Mouse (Mus musculus) heart, embryonic 16.5 days (tissue): Measurements from ENCODE around the gene Cdrt4. TPM values are rescaled to one million over a fixed set of nuclear protein-coding genes. Genes with fewer than 3 reads are reported as not detected.

Experiments
- ATAC-seq: fragments of 200-750 bp; cut with Nextera tagmentation; replicated peaks from 2 replicates; pipeline ENCODE4 v1.8.0; 2017; ENCODE audit warnings: moderate number of reproducible peaks; ENCODE audit not compliant: insufficient read depth, low FRiP score; ENCODE audit errors: extremely low read depth
- H3K27ac ChIP-seq: fragments of 300-500 bp; sonication (generic); 2 replicates; pipeline ENCODE4 v1.5.1; 2014; ENCODE audit warnings: mild to moderate bottlenecking, low read length, control low read depth, moderate library complexity
- H3K27me3 ChIP-seq: fragments of 300-500 bp; sonication (generic); 2 replicates; pipeline ENCODE4 v1.6.1; 2014; ENCODE audit warnings: low read length, mixed read lengths; ENCODE audit not compliant: control insufficient read depth, insufficient read depth
- H3K36me3 ChIP-seq: fragments of 300-500 bp; sonication (generic); 2 replicates; pipeline ENCODE4 v1.6.1; 2014; ENCODE audit not compliant: control insufficient read depth, insufficient read depth
- H3K4me1 ChIP-seq: fragments of 300-500 bp; sonication (generic); 2 replicates; pipeline ENCODE4 v1.6.1; 2014; ENCODE audit warnings: low read length, mixed read lengths; ENCODE audit not compliant: control insufficient read depth, insufficient read depth
- H3K4me2 ChIP-seq: fragments of 300-500 bp; sonication (generic); 2 replicates; pipeline ENCODE4 v1.6.1; 2014; ENCODE audit warnings: low read depth, mild to moderate bottlenecking, control low read depth, low read length
- H3K4me3 ChIP-seq: fragments of 300-500 bp; sonication (generic); 2 replicates; pipeline ENCODE4 v1.5.1; 2014; ENCODE audit warnings: mild to moderate bottlenecking, control low read depth, low read length
- H3K9ac ChIP-seq: fragments of 300-500 bp; sonication (generic); 2 replicates; pipeline ENCODE4 v1.6.1; 2014; ENCODE audit warnings: low read length, control low read depth
- H3K9me3 ChIP-seq: fragments of 300-500 bp; sonication (generic); replicated peaks from 2 replicates; pipeline ENCODE4 v1.6.1; 2016; ENCODE audit warnings: low read length; ENCODE audit not compliant: control insufficient read depth
- WGBS: fragments of 180-500 bp; shearing (Covaris S2); extraction: QIAGEN DNeasy Blood & Tissue Kit; methylation state at CpG from one replicate; pipeline ENCODE4 v1.1.7; 2014; 5-methylcytosine and 5-hydroxymethylcytosine counted together
- polyA plus RNA-seq: library from polyadenylated mRNA; unstranded; fragments of >200 nt; fragmentation: Nextera tagmentation; extraction: Ambion mirVana; gene quantifications from 2 replicates; pipeline ENCODE4 v1.2.1, GENCODE M21; 2015

The Cdrt4 gene
- polyA plus RNA-seq, 1 experiment from 2014 or later, result 0.41 TPM

DNA sequence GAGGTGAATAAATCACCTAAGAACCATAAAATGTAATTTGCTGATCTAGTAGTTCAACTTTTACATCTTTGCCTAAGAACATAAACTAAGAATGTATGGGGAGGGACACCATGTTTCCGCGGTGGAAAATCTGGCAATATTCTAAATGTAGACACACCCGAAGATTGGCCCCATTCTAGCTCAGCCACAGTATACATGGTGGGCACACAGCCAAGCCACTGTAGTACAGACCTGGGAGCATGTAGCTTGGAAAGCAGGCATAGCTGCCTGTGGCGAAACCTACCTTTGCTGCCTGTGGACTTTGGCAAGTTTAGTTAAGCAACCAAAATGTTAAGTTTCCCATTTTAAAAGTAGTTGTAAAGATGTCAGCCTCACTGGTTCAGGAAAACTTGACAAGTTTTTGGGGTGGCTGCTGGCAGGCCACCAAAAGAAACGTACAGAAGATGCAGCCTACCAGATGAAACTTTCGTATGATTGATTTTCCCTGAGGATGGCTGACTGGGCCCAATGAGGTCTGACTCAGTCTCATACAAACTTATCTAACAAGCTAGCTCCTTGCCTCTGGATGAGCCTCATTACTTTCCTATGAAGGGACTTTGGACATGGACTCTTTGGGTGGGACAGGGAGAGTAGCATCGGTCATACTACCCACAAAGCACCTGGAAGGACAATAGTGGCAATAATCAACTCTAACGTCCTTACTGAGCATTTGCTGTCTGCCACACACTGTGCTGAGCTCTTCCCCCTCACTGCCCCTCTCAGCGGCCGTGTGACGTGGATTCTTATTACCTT is 84.6 kb downstream of the Cdrt4 start:
- WGBS, result 65% methylated on average over 11 of the region's 11 CpGs

DNA sequence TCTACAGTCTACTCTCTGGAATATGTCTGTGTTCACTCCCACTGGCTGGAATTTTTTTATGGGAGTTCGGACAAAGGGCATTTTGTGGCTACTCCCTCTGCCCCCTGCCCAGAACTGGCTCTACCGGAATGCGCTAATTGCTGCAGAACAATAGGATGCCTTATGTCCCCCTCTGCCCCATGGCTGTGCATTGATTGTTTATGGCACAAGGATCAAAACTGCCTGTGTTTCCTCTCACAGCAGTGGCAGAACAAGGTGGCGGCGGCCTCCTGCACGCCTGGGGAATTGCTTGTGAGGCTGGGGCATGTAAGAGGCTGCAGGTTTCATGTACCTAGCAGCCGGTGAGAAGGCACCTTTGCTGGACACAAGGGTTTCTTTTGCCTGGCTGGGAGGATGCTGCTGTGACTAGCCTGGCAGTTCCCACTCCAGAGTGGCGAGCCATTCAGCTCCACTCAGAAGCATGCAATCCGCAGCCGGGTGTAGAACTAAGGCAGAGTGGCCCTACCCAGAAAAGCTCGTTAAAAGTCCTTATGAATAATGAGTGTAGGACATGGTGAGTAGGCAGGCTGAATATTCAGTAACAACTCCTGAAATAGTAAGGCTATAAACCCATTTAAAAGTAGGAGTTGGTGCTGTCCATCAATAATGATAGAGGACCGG is 89.1 kb downstream of the Cdrt4 start:
- no peak overlapping the region for H3K27ac ChIP-seq

More for the DNA sequence above, 84.6 kb downstream of the Cdrt4 start:
- H3K9ac ChIP-seq, result no peak overlapping the region
- ATAC-seq, result no peak
- H3K36me3 ChIP-seq, result no peaks in the 10 kb centered on the region
- no peaks in the 10 kb centered on the region for H3K4me1 ChIP-seq
- H3K9me3 ChIP-seq, result peaks cover 3% of the 10 kb centered on the region; the same call in 1 of the 2 replicates
- H3K4me2 ChIP-seq, result no peak overlapping the region
- no peak overlapping the region for H3K4me3 ChIP-seq
- H3K27me3 ChIP-seq, result no peaks in the 10 kb centered on the region
- H3K27ac ChIP-seq, result no peak overlapping the region

More for the DNA sequence above, 89.1 kb downstream of the Cdrt4 start:
- no peaks in the 10 kb centered on the region for H3K4me1 ChIP-seq
- no peaks in the 10 kb centered on the region for H3K36me3 ChIP-seq
- no peak overlapping the region for H3K9ac ChIP-seq
- ATAC-seq, result no peak
- H3K4me2 ChIP-seq, result no peak overlapping the region
- no peak overlapping the region for H3K4me3 ChIP-seq
- WGBS, result 68% methylated on average over 12 of the region's 12 CpGs
- H3K27me3 ChIP-seq, result no peaks in the 10 kb centered on the region
- H3K9me3 ChIP-seq, result 0 out of 2 replicates have a peak, but pooled peaks cover 2% of the 10 kb centered on the region

Other genes starting within 250 kb of the Cdrt4 start
- gene Zfp287, start 219.3 kb upstream of the Cdrt4 start, polyA plus RNA-seq, result 3.9 and 4.1 TPM in 2 replicates
- not detected in 2 replicates for gene Gm10428, start 198.1 kb upstream of the Cdrt4 start, polyA plus RNA-seq
- 8.7 and 8.9 TPM in 2 replicates for gene Zfp286, start 161.7 kb upstream of the Cdrt4 start, polyA plus RNA-seq
- gene Trim16, start 131.0 kb upstream of the Cdrt4 start, polyA plus RNA-seq, result 5.8 and 6.9 TPM in 2 replicates
- 0.25 and 0.45 TPM in 2 replicates for gene Fbxw10, start 104.1 kb upstream of the Cdrt4 start, polyA plus RNA-seq
- 45.6 and 54.9 TPM in 2 replicates for gene Tvp23b, start 71.7 kb upstream of the Cdrt4 start, polyA plus RNA-seq
- not detected in 2 replicates for gene Tekt3, start 110.5 kb downstream of the Cdrt4 start, polyA plus RNA-seq
- 119 and 126 TPM in 2 replicates for gene Pmp22, start 177.8 kb downstream of the Cdrt4 start, polyA plus RNA-seq